Mouse (Mus musculus): Measurements from ENCODE around the gene 4930470P17Rik. TPM values are rescaled to one million over a fixed set of nuclear protein-coding genes. Genes with fewer than 3 reads are reported as not detected.
"Not testable (repeated sequence)": the region's sequence is repeated elsewhere in the genome, so short reads cannot be mapped to it uniquely, and the experiment has no call there.

4930470P17Rik gene
- total and polyA plus RNA-seq, 3 experiments, result not detected

DNA sequence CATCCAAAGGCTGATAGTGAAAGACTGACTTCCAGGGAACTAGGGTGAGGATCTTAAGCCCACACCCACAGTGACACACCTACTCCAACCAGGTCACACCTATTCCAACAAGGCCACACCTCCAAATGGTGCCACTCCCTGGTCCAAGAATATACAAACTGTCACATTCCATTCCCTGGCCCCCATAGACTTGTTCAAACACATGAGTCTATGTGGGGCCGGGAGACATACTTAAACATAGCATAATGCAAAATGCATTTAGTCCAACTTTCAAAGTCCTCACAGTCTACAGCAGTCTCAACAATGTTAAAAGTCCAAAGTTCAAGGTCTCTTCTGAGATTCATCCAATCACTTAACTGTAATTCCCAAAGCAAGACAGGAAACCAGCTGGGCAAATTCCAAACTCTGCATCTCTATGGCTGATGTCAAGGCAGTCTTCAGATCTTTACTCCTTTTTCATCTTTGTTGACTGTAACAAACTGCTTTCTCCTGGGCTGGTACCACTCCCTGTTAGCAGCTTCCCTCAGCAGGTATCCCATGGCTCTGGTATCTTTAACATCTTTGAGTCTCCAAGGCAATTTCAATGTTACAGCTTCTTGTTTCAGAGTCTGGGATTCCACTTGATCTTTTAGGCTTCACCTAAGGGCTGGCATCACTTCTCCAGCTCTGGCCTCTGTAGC, 22.5 kb upstream of the 4930470P17Rik start:
- not testable (repeated sequence) for H3K9me3 ChIP-seq (replicated peaks; ENCODE audit: insufficient read depth, low read length); H3K79me2 ChIP-seq (ENCODE audit: control insufficient read depth, insufficient read depth, low read length, poor library complexity); H3K36me3 ChIP-seq (ENCODE audit: control insufficient read depth in 1 of 2, insufficient read depth in 2 of 2, low read length in 2 of 2); H3K9ac ChIP-seq (ENCODE audit: control insufficient read depth, low read depth, low read length, poor library complexity, severe bottlenecking); H3K4me1 ChIP-seq (ENCODE audit: control insufficient read depth in 1 of 2, insufficient read depth in 2 of 2, low read length in 2 of 2); H3K27me3 ChIP-seq (ENCODE audit: control insufficient read depth in 1 of 2, insufficient read depth in 2 of 2, low read length in 2 of 2); DNase-seq (ENCODE audit: low read depth, low spot score); H3K4me3 ChIP-seq (ENCODE audit: control insufficient read depth in 1 of 2, insufficient read depth in 1 of 2, low read depth in 2 of 2, low read length in 2 of 2); H3K27ac ChIP-seq (ENCODE audit: control insufficient read depth, low read depth, low read length)

GRCm38 (mm10) chr2:170622985-170623384, 21.2 kb upstream of the 4930470P17Rik start:
- no peak overlapping the region for H3K9ac ChIP-seq (ENCODE audit: control insufficient read depth, low read depth, low read length, poor library complexity, severe bottlenecking)
- no peaks in the 10 kb centered on the region for H3K36me3 ChIP-seq (ENCODE audit: control insufficient read depth in 1 of 2, insufficient read depth in 2 of 2, low read length in 2 of 2)
- no peaks in the 10 kb centered on the region for H3K9me3 ChIP-seq (replicated peaks; ENCODE audit: insufficient read depth, low read length)
- H3K4me3 ChIP-seq (ENCODE audit: control insufficient read depth in 1 of 2, insufficient read depth in 1 of 2, low read depth in 2 of 2, low read length in 2 of 2), result no peak overlapping the region
- DNase-seq (ENCODE audit: low read depth, low spot score), result no peak
- no peaks in the 10 kb centered on the region for H3K79me2 ChIP-seq (ENCODE audit: control insufficient read depth, insufficient read depth, low read length, poor library complexity)
- TF ChIP-seq UBTF (IDR thresholded peaks at IDR 0.05; ENCODE audit: borderline replicate concordance, insufficient read depth, low read depth, low read length) (no peak), E2F4 (IDR thresholded peaks at IDR 0.05; ENCODE audit: borderline replicate concordance, low read depth, low read length) (no peak), MAFK (IDR thresholded peaks at IDR 0.05; ENCODE audit: borderline replicate concordance, low read depth, low read length) (no peak), ZNF384 (IDR thresholded peaks at IDR 0.05; ENCODE audit: low read depth, low read length) (no peak), TCF12 (IDR thresholded peaks at IDR 0.05; ENCODE audit: low read depth, low read length) (no peak), BHLHE40 (IDR thresholded peaks at IDR 0.05; ENCODE audit: borderline replicate concordance, low read depth, low read length) (no peak), MYC (IDR thresholded peaks at IDR 0.05; ENCODE audit: low read depth, low read length) (no peak), CHD1 (IDR thresholded peaks at IDR 0.05; ENCODE audit: low read depth, low read length) (no peak)
- H3K27ac ChIP-seq (ENCODE audit: control insufficient read depth, low read depth, low read length), result no peak overlapping the region
- H3K27me3 ChIP-seq (ENCODE audit: control insufficient read depth in 1 of 2, insufficient read depth in 2 of 2, low read length in 2 of 2), result no peaks in the 10 kb centered on the region
- H3K4me1 ChIP-seq (ENCODE audit: control insufficient read depth in 1 of 2, insufficient read depth in 2 of 2, low read length in 2 of 2), result no peaks in the 10 kb centered on the region

DNA sequence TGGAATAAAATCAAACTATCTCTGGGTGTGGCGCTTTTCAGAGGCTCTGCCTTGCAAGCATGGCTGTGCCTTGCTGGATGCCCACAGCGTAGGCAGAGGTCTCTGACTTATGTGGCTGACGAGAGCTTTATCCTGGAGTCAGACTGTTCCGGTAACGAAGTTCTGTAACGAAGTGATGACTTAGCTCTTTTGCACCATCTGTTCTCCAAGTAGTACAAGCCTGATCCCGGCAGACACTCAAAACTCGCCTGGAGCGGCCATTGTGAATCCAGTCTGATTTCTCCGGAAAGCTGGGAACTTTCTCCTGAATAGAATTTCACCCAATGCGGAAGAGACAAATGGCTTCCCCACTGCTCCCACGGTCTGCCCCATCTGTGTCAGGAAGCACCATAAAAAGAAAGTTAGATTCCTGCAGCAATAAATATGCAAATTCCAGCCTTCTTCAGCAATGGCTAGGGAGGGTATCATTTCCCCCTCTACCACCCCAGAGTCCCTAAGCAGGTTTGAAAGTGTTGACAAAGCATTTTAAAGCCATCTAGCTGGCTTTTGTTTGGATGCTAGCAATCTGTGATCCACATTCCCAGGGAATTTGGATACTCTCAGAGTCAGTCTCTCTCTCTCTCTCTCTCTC, 17.2 kb upstream of the 4930470P17Rik start:
- DNase-seq (ENCODE audit: low read depth, low spot score), result no peak
- no peaks in the 10 kb centered on the region for H3K4me1 ChIP-seq (ENCODE audit: control insufficient read depth in 1 of 2, insufficient read depth in 2 of 2, low read length in 2 of 2)
- H3K79me2 ChIP-seq (ENCODE audit: control insufficient read depth, insufficient read depth, low read length, poor library complexity), result no peaks in the 10 kb centered on the region
- no peaks in the 10 kb centered on the region for H3K36me3 ChIP-seq (ENCODE audit: control insufficient read depth in 1 of 2, insufficient read depth in 2 of 2, low read length in 2 of 2)
- no peaks in the 10 kb centered on the region for H3K9me3 ChIP-seq (replicated peaks; ENCODE audit: insufficient read depth, low read length)
- H3K9ac ChIP-seq (ENCODE audit: control insufficient read depth, low read depth, low read length, poor library complexity, severe bottlenecking), result no peak overlapping the region
- H3K27me3 ChIP-seq (ENCODE audit: control insufficient read depth in 1 of 2, insufficient read depth in 2 of 2, low read length in 2 of 2), result no peaks in the 10 kb centered on the region
- no peak overlapping the region for H3K4me3 ChIP-seq (ENCODE audit: control insufficient read depth in 1 of 2, insufficient read depth in 1 of 2, low read depth in 2 of 2, low read length in 2 of 2)
- H3K27ac ChIP-seq (ENCODE audit: control insufficient read depth, low read depth, low read length), result no peak overlapping the region
- no peak for TF ChIP-seq ZC3H11A (IDR thresholded peaks at IDR 0.05; ENCODE audit: low read depth, low read length)
- TF ChIP-seq E2F4 (IDR thresholded peaks at IDR 0.05; ENCODE audit: borderline replicate concordance, low read depth, low read length), result no peak
- TF ChIP-seq SIN3A (IDR thresholded peaks at IDR 0.05; ENCODE audit: low read length), result no peak
- no peak for TF ChIP-seq POLR2AphosphoS5 (IDR thresholded peaks at IDR 0.05; ENCODE audit: borderline replicate concordance, low read depth, low read length)
- TF ChIP-seq MAZ (IDR thresholded peaks at IDR 0.05; ENCODE audit: low read depth, low read length), result no peak
- no peak for TF ChIP-seq MEF2A (IDR thresholded peaks at IDR 0.05; ENCODE audit: extremely low read depth, insufficient replicate concordance, low read depth, low read length, poor library complexity, severe bottlenecking)
- no peak for TF ChIP-seq MXI1 (IDR thresholded peaks at IDR 0.05; ENCODE audit: low read depth, low read length)
- no peak for TF ChIP-seq BHLHE40 (IDR thresholded peaks at IDR 0.05; ENCODE audit: borderline replicate concordance, low read depth, low read length)
- no peak for TF ChIP-seq JUND (IDR thresholded peaks at IDR 0.05; ENCODE audit: low read depth, low read length)
- no peak for TF ChIP-seq MYB (IDR thresholded peaks at IDR 0.05; ENCODE audit: low read depth, low read length)
- TF ChIP-seq NRF1 (IDR thresholded peaks at IDR 0.05; ENCODE audit: insufficient read depth, low read depth, low read length, poor library complexity, severe bottlenecking), result no peak
- TF ChIP-seq ZKSCAN1 (IDR thresholded peaks at IDR 0.05; ENCODE audit: low read depth, low read length), result no peak
- TF ChIP-seq KAT2A (conservative IDR thresholded peaks at IDR 0.05; ENCODE audit: low read depth, low read length), result no peak
- TF ChIP-seq MYC (IDR thresholded peaks at IDR 0.05; ENCODE audit: low read depth, low read length), result no peak
- no peak for TF ChIP-seq CHD1 (IDR thresholded peaks at IDR 0.05; ENCODE audit: low read depth, low read length)
- no peak for TF ChIP-seq SMC3 (IDR thresholded peaks at IDR 0.05; ENCODE audit: low read depth, low read length)
